Mouse (Mus musculus) heart, postnatal 0 days (tissue): ENCODE results near the gene Ankk1.

Experiments
- CTCF ChIP-seq: IDR thresholded peaks from 2 replicates; pipeline ENCODE4 v1.5.1; 2016; ENCODE audit warnings: antibody characterized with exemption, control low read depth, low read depth
- EP300 ChIP-seq: IDR thresholded peaks from 2 replicates; pipeline ENCODE4 v1.6.1; 2016; ENCODE audit warnings: antibody characterized with exemption, low read depth

GRCm38 (mm10) chr9:49386119-49386518, 40.7 kb downstream of the Ankk1 start:
- TF ChIP-seq EP300 (no peak), CTCF (no peak)
